Mouse (Mus musculus): Measurements from ENCODE around the gene Ush1c. TPM values are rescaled to one million over a fixed set of nuclear protein-coding genes. Genes with fewer than 3 reads are reported as not detected.

The Ush1c gene
- polyA plus RNA-seq (2016; fragmentation: Nextera tagmentation; extraction: Ambion mirVana), result 2.3 and 2.4 TPM in 2 replicates

DNA sequence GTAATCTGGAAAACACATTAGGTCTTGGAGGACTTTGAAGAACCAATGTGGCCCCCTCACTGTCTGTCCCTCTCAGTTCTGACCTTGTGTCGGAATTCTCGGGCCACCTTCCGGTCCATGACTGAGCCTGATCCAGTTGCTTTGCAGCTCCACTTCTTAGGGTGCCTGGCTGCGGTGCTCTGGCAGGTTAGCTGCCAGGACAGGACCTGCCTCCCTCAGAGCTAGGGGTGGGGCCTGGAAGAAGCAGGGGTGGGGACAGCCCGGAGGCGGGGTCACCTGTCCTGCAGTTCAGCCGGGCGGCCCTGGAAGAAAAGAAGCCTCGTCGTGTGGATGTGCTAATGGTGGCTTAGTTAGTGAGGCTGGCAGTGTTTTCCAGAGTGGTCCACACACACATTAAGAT is at the start of gene Ush1c:
Gene Ush1c, minus strand, starts transcription at position 158 of the 400 bp plus-strand sequence.
- Histone ChIP-seq H3K9ac (no peak within 1 kb of the TSS), H3K4me1 (replicated peaks) (peaks cover 23% of the 10 kb centered on the region), H3K4me3 (no peak within 1 kb of the TSS; the same call in 1 of the 2 replicates), H3K4me2 (peak within 1 kb of the TSS; percentile 30), H3K36me3 (no peaks in the 10 kb centered on the region), H3K27ac (ENCODE audit: poor library complexity, severe bottlenecking) (no peak within 1 kb of the TSS), H3K9me3 (replicated peaks) (peaks cover 2% of the 10 kb centered on the region; the same call in 1 of the 2 replicates), H3K27me3 (replicated peaks) (peaks cover 11% of the 10 kb centered on the region; the same call in 1 of the 2 replicates)
- ATAC-seq (ENCODE audit: insufficient number of reproducible peaks, low FRiP score), result no peak
- 17% methylated on average over 10 of the region's 10 CpGs for WGBS

- Histone ChIP-seq H3K4me1 (replicated peaks) (peaks cover 9% of the 10 kb centered on the region; the same call in 1 of the 2 replicates), H3K4me3 (no peak overlapping the region), H3K9me3 (replicated peaks) (no peaks in the 10 kb centered on the region), H3K36me3 (no peaks in the 10 kb centered on the region), H3K27me3 (replicated peaks) (peaks cover 84% of the 10 kb centered on the region), H3K9ac (no peak overlapping the region), H3K27ac (ENCODE audit: poor library complexity, severe bottlenecking) (no peak overlapping the region), H3K4me2 (no peak overlapping the region)
- no peak for ATAC-seq (ENCODE audit: insufficient number of reproducible peaks, low FRiP score)
- 26% methylated on average over 8 of the region's 8 CpGs for WGBS
Observed at GRCm38 (mm10) chr7:46287051-46287450, 48.7 kb upstream of the Ush1c start.

GRCm38 (mm10) chr7:46286391-46286790 is 48.1 kb upstream of the Ush1c start:
- ATAC-seq (ENCODE audit: insufficient number of reproducible peaks, low FRiP score), result no peak
- Histone ChIP-seq H3K9me3 (replicated peaks) (no peaks in the 10 kb centered on the region), H3K27me3 (replicated peaks) (peaks cover 86% of the 10 kb centered on the region), H3K27ac (ENCODE audit: poor library complexity, severe bottlenecking) (no peak overlapping the region), H3K4me2 (no peak overlapping the region), H3K4me1 (replicated peaks) (peaks cover 9% of the 10 kb centered on the region; the same call in 1 of the 2 replicates), H3K4me3 (no peak overlapping the region), H3K9ac (no peak overlapping the region), H3K36me3 (no peaks in the 10 kb centered on the region)
- WGBS, result 80% methylated on average over 4 of the region's 4 CpGs

DNA sequence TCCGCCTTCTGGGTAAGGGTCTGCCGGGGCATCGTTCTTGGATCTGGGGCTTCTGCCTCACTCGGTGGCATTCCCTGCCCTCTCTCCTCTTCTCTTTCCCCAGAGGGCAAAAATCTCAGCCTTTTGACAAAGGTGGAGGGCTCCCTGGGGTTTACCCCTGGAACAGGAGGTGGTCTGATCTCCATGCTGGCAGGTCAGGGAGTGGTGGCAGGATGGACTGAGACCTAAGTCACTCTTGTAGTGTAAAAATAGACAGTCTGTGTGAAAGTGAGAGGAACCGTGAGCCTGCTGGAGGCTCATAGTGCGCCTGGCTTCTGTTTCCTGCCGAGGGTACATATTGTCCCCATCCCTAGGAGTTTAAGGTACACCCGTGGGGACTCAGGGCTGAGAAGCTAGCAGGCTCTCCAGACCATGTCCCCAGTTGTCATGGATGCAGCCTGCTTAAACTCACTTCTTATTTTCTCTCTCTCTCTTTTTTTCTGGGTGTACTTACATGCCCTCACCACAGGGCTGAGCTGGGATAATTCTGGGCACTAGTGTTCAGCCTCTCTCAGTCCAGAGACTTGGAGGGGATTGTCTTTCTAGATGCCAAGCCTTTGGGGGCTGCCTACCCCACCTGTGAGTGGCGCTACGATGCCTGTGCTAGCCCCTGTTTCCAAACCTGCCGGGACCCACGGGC is 47.0 kb upstream of the Ush1c start:
- Histone ChIP-seq H3K36me3 (no peaks in the 10 kb centered on the region), H3K9me3 (replicated peaks) (no peaks in the 10 kb centered on the region), H3K4me3 (no peak overlapping the region), H3K27ac (ENCODE audit: poor library complexity, severe bottlenecking) (no peak overlapping the region), H3K4me2 (no peak overlapping the region), H3K27me3 (replicated peaks) (peaks cover 87% of the 10 kb centered on the region), H3K4me1 (replicated peaks) (peaks cover 9% of the 10 kb centered on the region; the same call in 1 of the 2 replicates), H3K9ac (no peak overlapping the region)
- WGBS, result 76% methylated on average over 12 of the region's 12 CpGs
- no peak for ATAC-seq (ENCODE audit: insufficient number of reproducible peaks, low FRiP score)

DNA sequence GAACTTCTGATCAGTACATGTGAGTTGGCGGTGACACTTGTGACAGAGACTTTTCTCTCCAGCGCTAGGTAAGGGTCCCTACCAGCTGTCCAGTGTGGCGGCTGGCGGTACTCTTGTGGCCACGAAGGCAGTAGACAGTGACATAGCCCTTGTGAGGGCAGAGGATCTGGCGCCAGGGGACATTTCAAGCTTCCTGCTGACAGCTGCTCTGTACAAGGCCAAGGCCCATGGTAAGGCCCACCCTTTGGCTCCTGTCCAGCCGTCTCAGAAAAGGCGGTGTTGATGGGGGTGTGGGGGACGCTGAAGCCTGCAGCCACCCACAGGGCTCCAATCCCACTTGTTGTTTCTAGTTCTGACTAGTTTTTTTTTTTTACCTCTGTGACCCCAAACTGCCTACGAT is 45.4 kb upstream of the Ush1c start:
- Histone ChIP-seq H3K4me3 (no peak overlapping the region), H3K4me2 (no peak overlapping the region), H3K36me3 (no peaks in the 10 kb centered on the region), H3K27me3 (replicated peaks) (peaks cover 76% of the 10 kb centered on the region), H3K9ac (no peak overlapping the region), H3K27ac (ENCODE audit: poor library complexity, severe bottlenecking) (no peak overlapping the region), H3K4me1 (replicated peaks) (peaks cover 9% of the 10 kb centered on the region; the same call in 1 of the 2 replicates), H3K9me3 (replicated peaks) (no peaks in the 10 kb centered on the region)
- WGBS, result 50% methylated on average over 10 of the region's 10 CpGs
- 0 out of 2 replicates have a peak, but pooled peaks have one; percentile 17 for ATAC-seq (ENCODE audit: insufficient number of reproducible peaks, low FRiP score)

DNA sequence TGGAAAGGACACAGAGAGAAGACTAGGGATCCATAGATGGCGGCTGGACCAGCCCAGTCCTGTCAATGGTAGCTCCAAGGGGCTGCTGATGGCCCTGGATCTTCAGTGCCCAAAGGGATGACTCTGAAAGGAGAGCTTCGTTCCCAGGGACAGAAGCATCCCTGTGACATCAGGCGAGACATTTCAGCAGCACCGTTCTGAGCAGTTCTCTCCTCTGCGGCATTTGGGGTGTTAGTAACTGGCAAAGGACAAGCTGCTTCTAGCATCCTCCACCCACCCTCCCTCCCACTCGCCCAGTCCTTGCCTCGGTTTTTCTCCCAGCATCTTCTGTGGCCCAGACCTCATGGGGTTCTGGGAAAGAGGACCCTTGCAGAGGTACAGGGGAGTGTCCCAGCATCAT is 44.0 kb upstream of the Ush1c start:
- H3K4me1 ChIP-seq (replicated peaks), result peaks cover 9% of the 10 kb centered on the region; the same call in 1 of the 2 replicates
- H3K4me3 ChIP-seq, result no peak overlapping the region
- H3K27me3 ChIP-seq (replicated peaks), result peaks cover 67% of the 10 kb centered on the region
- no peak overlapping the region for H3K4me2 ChIP-seq
- ATAC-seq (ENCODE audit: insufficient number of reproducible peaks, low FRiP score), result no peak
- H3K9me3 ChIP-seq (replicated peaks), result no peaks in the 10 kb centered on the region
- H3K36me3 ChIP-seq, result no peaks in the 10 kb centered on the region
- H3K9ac ChIP-seq, result no peak overlapping the region
- no peak overlapping the region for H3K27ac ChIP-seq (ENCODE audit: poor library complexity, severe bottlenecking)
- WGBS, result 58% methylated on average over 7 of the region's 7 CpGs

- no peak overlapping the region for H3K4me3 ChIP-seq
- H3K4me1 ChIP-seq (replicated peaks), result peaks cover 9% of the 10 kb centered on the region; the same call in 1 of the 2 replicates
- no peak overlapping the region for H3K4me2 ChIP-seq
- no peak for ATAC-seq (ENCODE audit: insufficient number of reproducible peaks, low FRiP score)
- no peak overlapping the region for H3K9ac ChIP-seq
- no peaks in the 10 kb centered on the region for H3K9me3 ChIP-seq (replicated peaks)
- no peak overlapping the region for H3K27ac ChIP-seq (ENCODE audit: poor library complexity, severe bottlenecking)
- no peaks in the 10 kb centered on the region for H3K36me3 ChIP-seq
- H3K27me3 ChIP-seq (replicated peaks), result peaks cover 67% of the 10 kb centered on the region
Observed at GRCm38 (mm10) chr7:46280896-46281295, 42.6 kb upstream of the Ush1c start.

DNA sequence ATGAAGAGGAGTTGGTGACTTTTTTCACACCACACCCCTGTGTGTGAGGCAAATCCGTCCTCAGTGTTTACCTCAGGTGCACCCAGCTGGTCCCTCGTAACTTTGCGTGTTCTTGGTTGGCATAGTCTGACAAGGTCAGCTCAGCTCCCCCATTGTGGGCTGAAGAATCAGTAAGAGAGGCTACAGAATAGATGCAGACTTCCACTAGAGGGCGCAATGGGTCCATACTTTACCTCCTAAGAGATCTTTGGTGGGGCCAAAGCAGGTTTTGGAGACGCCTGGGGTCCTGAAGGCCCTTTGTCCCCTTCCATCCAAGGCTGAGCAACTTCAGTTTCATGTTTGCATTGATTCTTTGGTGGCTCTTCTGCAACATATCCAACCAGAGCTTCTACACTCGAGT is 41.6 kb upstream of the Ush1c start:
- Histone ChIP-seq H3K4me2 (no peak overlapping the region), H3K27me3 (replicated peaks) (peaks cover 63% of the 10 kb centered on the region), H3K36me3 (no peaks in the 10 kb centered on the region), H3K9me3 (replicated peaks) (no peaks in the 10 kb centered on the region), H3K4me3 (no peak overlapping the region), H3K9ac (no peak overlapping the region), H3K4me1 (replicated peaks) (peaks cover 9% of the 10 kb centered on the region; the same call in 1 of the 2 replicates), H3K27ac (ENCODE audit: poor library complexity, severe bottlenecking) (no peak overlapping the region)
- WGBS, result 16% methylated on average over 6 of the region's 6 CpGs
- ATAC-seq (ENCODE audit: insufficient number of reproducible peaks, low FRiP score), result no peak

DNA sequence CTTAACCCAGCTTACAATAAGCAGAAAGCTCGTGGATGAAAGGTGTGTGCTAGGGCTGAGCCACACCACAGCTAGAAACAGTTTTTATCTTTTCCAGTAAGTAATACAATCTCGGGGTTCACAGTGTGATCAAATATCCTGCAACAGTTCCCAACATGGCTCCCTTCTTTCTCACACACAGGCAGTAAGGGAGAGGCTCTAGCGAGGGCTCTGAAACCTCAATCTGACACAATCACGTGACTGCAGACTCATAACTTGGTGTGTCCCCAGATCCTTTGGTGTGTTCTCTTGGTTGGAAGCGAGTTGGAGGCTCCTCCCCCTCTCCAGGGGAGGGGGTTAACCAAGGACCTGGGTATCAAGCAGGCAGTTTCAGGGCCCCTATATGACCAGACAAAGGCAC is 37.9 kb upstream of the Ush1c start:
- Histone ChIP-seq H3K9ac (no peak overlapping the region), H3K27me3 (replicated peaks) (peaks cover 34% of the 10 kb centered on the region), H3K27ac (ENCODE audit: poor library complexity, severe bottlenecking) (no peak overlapping the region), H3K4me2 (no peak overlapping the region), H3K36me3 (no peaks in the 10 kb centered on the region), H3K4me1 (replicated peaks) (no peaks in the 10 kb centered on the region), H3K9me3 (replicated peaks) (no peaks in the 10 kb centered on the region), H3K4me3 (no peak overlapping the region)
- WGBS, result 50% methylated on average over 5 of the region's 5 CpGs
- no peak for ATAC-seq (ENCODE audit: insufficient number of reproducible peaks, low FRiP score)

- Histone ChIP-seq H3K4me2 (no peak overlapping the region), H3K36me3 (no peaks in the 10 kb centered on the region), H3K4me1 (replicated peaks) (peaks cover 11% of the 10 kb centered on the region; the same call in 1 of the 2 replicates), H3K27me3 (replicated peaks) (peaks cover 9% of the 10 kb centered on the region), H3K9me3 (replicated peaks) (no peaks in the 10 kb centered on the region), H3K9ac (no peak overlapping the region), H3K4me3 (no peak overlapping the region), H3K27ac (ENCODE audit: poor library complexity, severe bottlenecking) (no peak overlapping the region)
- ATAC-seq (ENCODE audit: insufficient number of reproducible peaks, low FRiP score), result no peak
- 70% methylated on average over 4 of the region's 4 CpGs for WGBS
Observed at GRCm38 (mm10) chr7:46251841-46252240, 13.5 kb upstream of the Ush1c start.

DNA sequence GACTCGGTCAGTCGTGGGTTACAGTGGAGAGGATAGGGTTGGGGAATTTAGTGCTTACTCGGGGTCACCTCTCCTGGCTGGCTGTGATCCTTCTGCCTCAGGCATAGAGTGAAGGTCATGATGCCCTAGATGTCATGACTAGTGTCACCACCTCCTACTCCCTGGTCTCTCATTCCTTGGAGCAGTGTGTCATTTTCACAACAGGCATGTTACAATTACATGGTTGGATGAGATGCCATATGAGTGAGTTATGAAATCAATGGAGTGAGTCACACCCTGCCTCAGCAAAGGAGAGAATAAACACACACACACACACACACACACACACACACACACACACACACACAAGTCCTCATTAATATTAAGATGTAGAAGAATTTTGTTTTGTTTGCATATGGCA is 9.3 kb upstream of the Ush1c start:
- 80% methylated on average over 3 of the region's 3 CpGs for WGBS
- H3K36me3 ChIP-seq, result no peaks in the 10 kb centered on the region
- H3K9ac ChIP-seq, result no peak overlapping the region
- no peak overlapping the region for H3K27ac ChIP-seq (ENCODE audit: poor library complexity, severe bottlenecking)
- H3K4me2 ChIP-seq, result no peak overlapping the region
- peaks cover 9% of the 10 kb centered on the region; the same call in 1 of the 2 replicates for H3K4me1 ChIP-seq (replicated peaks)
- ATAC-seq (ENCODE audit: insufficient number of reproducible peaks, low FRiP score), result no peak
- no peak overlapping the region for H3K4me3 ChIP-seq
- H3K27me3 ChIP-seq (replicated peaks), result peaks cover 18% of the 10 kb centered on the region
- no peaks in the 10 kb centered on the region for H3K9me3 ChIP-seq (replicated peaks)

- Histone ChIP-seq H3K27ac (ENCODE audit: poor library complexity, severe bottlenecking) (no peak overlapping the region), H3K4me3 (no peak overlapping the region), H3K4me1 (replicated peaks) (peaks cover 9% of the 10 kb centered on the region; the same call in 1 of the 2 replicates), H3K27me3 (replicated peaks) (peaks cover 18% of the 10 kb centered on the region), H3K9me3 (replicated peaks) (no peaks in the 10 kb centered on the region), H3K4me2 (no peak overlapping the region), H3K36me3 (no peaks in the 10 kb centered on the region), H3K9ac (no peak overlapping the region)
- ATAC-seq (ENCODE audit: insufficient number of reproducible peaks, low FRiP score), result no peak
Observed at GRCm38 (mm10) chr7:46246876-46247275, 8.6 kb upstream of the Ush1c start.

All from heart, embryonic 12.5 days (tissue).